Mouse (Mus musculus) erythroblast, embryonic 14.5 days (primary cell): ENCODE results near the gene Spsb1.

Experiments
- GATA1 ChIP-seq: IDR thresholded peaks from 2 replicates; pipeline ENCODE4 v1.6.1; 2012; ENCODE audit warnings: low read length, inconsistent platforms, mixed read lengths
- TAL1 ChIP-seq: IDR thresholded peaks from 3 replicates; pipeline ENCODE4 v1.6.1; 2012; ENCODE audit warnings: low read length, inconsistent platforms, mixed read lengths

GRCm38 (mm10) chr4:149988931-149989556 lies 34.2 kb upstream of the Spsb1 start:
- TF ChIP-seq TAL1, result no peak
- no peak for TF ChIP-seq GATA1
